Mouse (Mus musculus): ENCODE data around the gene Vps52.

DNA sequence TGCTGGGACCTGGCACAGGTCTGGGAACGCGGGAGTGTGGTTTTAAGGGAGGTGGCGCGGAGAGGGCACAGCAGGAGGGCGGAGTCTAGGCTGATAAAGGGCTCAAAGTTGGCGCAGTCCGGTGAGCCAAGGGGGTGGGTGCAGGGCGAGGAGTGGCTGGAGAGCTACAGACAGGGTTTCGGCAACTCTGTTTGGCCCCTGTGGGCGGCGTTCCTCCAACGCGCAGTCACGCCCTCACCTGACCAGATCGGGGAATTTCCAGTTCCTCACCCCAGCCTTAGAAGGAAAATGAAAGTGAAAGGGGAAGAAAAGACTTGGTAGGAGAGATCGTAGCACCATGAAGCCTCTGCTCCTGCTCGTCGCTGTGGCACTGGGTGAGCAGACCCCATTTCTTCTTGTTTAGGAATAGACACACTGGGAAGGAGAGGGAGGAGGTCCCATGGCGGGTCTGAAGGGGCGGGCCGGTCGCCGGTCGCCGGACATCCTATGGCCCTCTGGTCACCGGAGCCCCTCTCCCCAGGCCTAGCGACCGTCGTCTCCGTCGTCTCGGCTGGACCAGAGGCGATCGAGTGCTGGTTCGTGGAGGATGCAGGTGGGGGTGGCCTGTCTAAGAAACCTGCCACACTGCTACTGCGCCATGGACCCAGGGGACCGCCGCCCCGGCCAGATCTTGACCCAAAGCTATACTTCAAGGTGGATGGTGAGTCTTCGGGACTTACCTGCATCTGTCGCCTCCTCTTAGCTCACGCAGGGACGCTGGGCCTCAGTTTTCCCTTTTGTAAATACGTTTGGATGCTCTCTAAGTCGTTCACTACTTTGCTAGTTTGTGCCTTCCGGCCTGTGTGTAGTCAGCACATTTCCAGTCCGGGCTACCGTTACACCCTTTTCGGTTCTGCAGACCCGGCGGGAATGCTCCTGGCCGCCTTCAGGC is 36.0 kb upstream of the Vps52 start:
- TF ChIP-seq NELFE (IDR thresholded peaks at IDR 0.05; ENCODE audit: low read depth, low read length) (peak; percentile 76), MAFK (IDR thresholded peaks at IDR 0.05; ENCODE audit: insufficient replicate concordance, low read length) (peak; percentile 27; the same call in 1 of the 2 replicates), MAX (IDR thresholded peaks at IDR 0.05; ENCODE audit: low read length) (peak; percentile 55; the same call in 1 of the 2 replicates), CTCF (conservative IDR thresholded peaks at IDR 0.05 in 1 of 2, IDR thresholded peaks at IDR 0.05 in 1 of 2; ENCODE audit: low read depth in 2 of 2, low read length in 2 of 2) (peak in 1 of 2 experiments; percentile 49; a peak in 2 of 4 replicates), EP300 (IDR thresholded peaks at IDR 0.05; ENCODE audit: low read length) (peak; percentile 62), POLR2A (IDR thresholded peaks at IDR 0.05; ENCODE audit: low read depth, low read length) (peak; percentile 73), TCF12 (IDR thresholded peaks at IDR 0.05; ENCODE audit: low read depth, low read length) (peak; percentile 75; the same call in 1 of the 2 replicates), SMC3 (IDR thresholded peaks at IDR 0.05; ENCODE audit: low read depth, low read length) (0 out of 2 replicates have a peak, but pooled peaks have one; percentile 6), UBTF (IDR thresholded peaks at IDR 0.05; ENCODE audit: low read depth, low read length) (no peak), SIN3A (IDR thresholded peaks at IDR 0.05; ENCODE audit: low read length) (peak; percentile 90; the same call in 1 of the 2 replicates), USF1 (IDR thresholded peaks at IDR 0.05; ENCODE audit: low read depth, low read length) (peak; percentile 55), USF2 (conservative IDR thresholded peaks at IDR 0.05; ENCODE audit: low read depth, low read length) (peak; percentile 32)

All from CH12.LX (cell line).